Mouse (Mus musculus) liver, adult 2 months (tissue): ENCODE data around the gene A430078G23Rik.

Source experiments
- CTCF ChIP-seq: fragments of 200-500 bp; IDR thresholded peaks from 2 replicates; pipeline ENCODE4 v1.5.1; 2011; ENCODE audit warnings: low read depth, low read length, control low read depth
- POLR2A ChIP-seq: fragments of 200-500 bp; IDR thresholded peaks from 2 replicates; pipeline ENCODE4 v1.6.1; 2011; ENCODE audit warnings: low read length, control low read depth; ENCODE audit not compliant: insufficient read depth; ENCODE audit errors: extremely low read depth

DNA sequence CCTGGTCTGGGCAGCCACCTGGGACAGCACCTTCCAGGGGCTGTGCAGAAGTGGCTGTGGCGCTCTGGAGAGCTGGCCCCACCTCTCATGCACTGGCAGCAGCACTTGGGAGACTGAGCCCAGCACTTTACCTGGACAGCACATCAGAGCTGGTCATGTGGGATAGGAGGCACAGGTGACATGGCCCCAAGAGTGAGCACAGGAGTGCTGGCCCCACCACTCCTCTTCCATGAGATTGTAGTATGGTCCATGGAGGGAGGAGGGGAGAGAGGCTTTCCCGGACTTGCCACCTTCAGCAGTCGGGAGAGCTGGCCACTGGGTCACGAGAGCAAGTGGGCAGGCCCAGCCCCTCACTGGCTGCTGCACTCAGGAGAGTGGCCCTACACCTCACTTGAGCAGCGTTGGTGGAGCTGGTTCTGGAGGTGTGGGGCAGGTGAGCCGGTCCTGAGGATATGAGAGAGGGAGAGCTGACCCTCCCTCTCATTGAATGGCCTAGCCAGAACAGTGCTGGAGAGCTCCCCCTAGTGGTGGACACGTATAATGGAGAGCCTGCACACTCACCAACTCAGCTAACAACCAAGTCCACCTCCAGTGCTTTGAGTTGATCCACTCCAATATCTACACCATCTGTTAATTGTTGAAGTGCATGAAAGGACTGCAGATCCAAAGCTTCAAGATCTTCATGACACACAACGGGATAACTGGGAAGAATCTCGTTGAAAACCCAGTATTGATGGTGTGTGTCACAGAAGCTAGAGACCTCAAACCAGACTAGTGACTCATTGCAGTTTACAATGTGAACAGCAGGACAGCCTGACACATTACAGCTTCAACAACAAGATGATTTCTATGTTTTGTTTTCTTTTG lies 16.3 kb upstream of the A430078G23Rik start:
- TF ChIP-seq POLR2A = no peak
- TF ChIP-seq CTCF = peak; percentile 76
